Mouse (Mus musculus): ENCODE measurements at regions not wholly inside any gene's neighbourhood (a gene's known extent, or its start where the extent isn't known, plus 50 kb on each side); places are given as distances from the start of the nearest gene placed in this dataset.
A peak's percentile ranks its signal among the peaks of the same experiment; 100 is the strongest.

- Histone ChIP-seq H3K4me2 (no peak overlapping the region), H3K36me3 (no peaks in the 10 kb centered on the region), H3K27me3 (no peaks in the 10 kb centered on the region; the same call in 1 of the 2 replicates), H3K4me3 (no peak overlapping the region), H3K9me3 (no peaks in the 10 kb centered on the region), H3K27ac (no peak overlapping the region), H3K4me1 (no peaks in the 10 kb centered on the region), H3K9ac (no peak overlapping the region)
- ATAC-seq (ENCODE audit: insufficient number of reproducible peaks, low FRiP score, low TSS enrichment, low read depth), result no peak
- WGBS, result 69% methylated on average over 2 of the region's 2 CpGs
Observed at GRCm38 (mm10) chr14:21932771-21933170, 56.6 kb downstream of the Zfp503 start.

DNA sequence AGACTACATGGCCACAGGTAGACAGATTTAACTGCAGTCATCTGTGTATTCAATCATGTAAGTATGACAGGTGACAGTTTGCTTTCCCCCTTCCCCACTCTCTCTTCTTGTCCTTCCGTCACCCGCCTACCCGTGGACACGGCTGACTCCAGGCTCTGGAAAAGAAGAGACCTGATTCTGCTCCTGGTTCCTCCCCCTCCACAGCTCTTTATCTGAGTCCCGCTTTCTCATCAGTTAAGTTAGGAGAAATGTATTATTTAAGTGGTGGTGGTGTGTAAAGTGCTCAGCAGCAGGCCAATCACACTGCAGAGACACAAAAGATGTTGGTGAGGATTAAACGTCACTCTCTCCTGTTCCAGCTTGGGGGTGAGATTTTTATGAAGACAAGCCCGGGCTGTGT lies 57.5 kb downstream of the Zfp503 start:
- Histone ChIP-seq H3K4me1 (no peaks in the 10 kb centered on the region), H3K27ac (no peak overlapping the region), H3K4me3 (no peak overlapping the region), H3K9me3 (no peaks in the 10 kb centered on the region), H3K4me2 (no peak overlapping the region), H3K27me3 (no peaks in the 10 kb centered on the region; the same call in 1 of the 2 replicates), H3K9ac (no peak overlapping the region), H3K36me3 (no peaks in the 10 kb centered on the region)
- ATAC-seq (ENCODE audit: insufficient number of reproducible peaks, low FRiP score, low TSS enrichment, low read depth), result no peak
- 43% methylated on average over 7 of the region's 7 CpGs for WGBS

DNA sequence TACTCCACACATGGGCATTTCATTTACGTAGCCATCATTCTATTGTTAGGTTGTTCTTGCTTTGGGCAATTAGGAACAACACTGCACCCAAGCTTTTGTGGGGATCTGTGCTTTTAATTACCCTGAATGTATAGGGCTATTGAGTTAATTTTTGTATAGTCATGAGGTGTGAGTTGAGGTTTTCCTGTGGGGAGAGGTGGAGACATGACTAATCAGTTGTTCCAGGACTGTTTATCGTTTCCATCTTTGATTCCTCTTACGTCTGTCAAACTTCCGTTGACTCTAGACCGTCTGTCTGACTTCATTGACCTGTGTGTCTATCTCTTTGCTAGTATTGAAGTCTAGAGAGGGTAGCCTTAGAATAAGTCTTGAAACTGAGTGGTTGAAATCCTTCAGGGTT lies 60.4 kb downstream of the Zfp503 start:
- no peaks in the 10 kb centered on the region for H3K36me3 ChIP-seq
- no peaks in the 10 kb centered on the region; the same call in 1 of the 2 replicates for H3K27me3 ChIP-seq
- H3K27ac ChIP-seq, result no peak overlapping the region
- no peaks in the 10 kb centered on the region for H3K4me1 ChIP-seq
- H3K9me3 ChIP-seq, result no peaks in the 10 kb centered on the region
- 73% methylated on average over 5 of the region's 5 CpGs for WGBS
- no peak overlapping the region for H3K4me2 ChIP-seq
- ATAC-seq (ENCODE audit: insufficient number of reproducible peaks, low FRiP score, low TSS enrichment, low read depth), result no peak
- no peak overlapping the region for H3K4me3 ChIP-seq
- no peak overlapping the region for H3K9ac ChIP-seq

GRCm38 (mm10) chr14:21916671-21917070 lies 67.9 kb upstream of the Comtd1 start:
- no peak overlapping the region for H3K9ac ChIP-seq
- no peak overlapping the region for H3K4me3 ChIP-seq
- ATAC-seq (ENCODE audit: insufficient number of reproducible peaks, low FRiP score, low TSS enrichment, low read depth), result no peak
- no peaks in the 10 kb centered on the region for H3K9me3 ChIP-seq
- no peaks in the 10 kb centered on the region for H3K36me3 ChIP-seq
- H3K4me2 ChIP-seq, result no peak overlapping the region
- no peak overlapping the region for H3K27ac ChIP-seq
- no peaks in the 10 kb centered on the region for H3K4me1 ChIP-seq
- WGBS, result 70% methylated on average over 3 of the region's 3 CpGs
- H3K27me3 ChIP-seq, result no peaks in the 10 kb centered on the region

GRCm38 (mm10) chr14:21904498-21905395 lies 56.0 kb upstream of the Comtd1 start:
- H3K4me3 ChIP-seq, result no peak overlapping the region
- H3K9me3 ChIP-seq, result no peaks in the 10 kb centered on the region
- no peak overlapping the region for H3K9ac ChIP-seq
- peaks cover 26% of the 10 kb centered on the region for H3K4me1 ChIP-seq
- 0 out of 2 replicates have a peak overlapping the region, but pooled peaks have one; percentile 80 for H3K27ac ChIP-seq
- WGBS, result 11% methylated on average over 18 of the region's 18 CpGs
- H3K36me3 ChIP-seq, result no peaks in the 10 kb centered on the region
- H3K27me3 ChIP-seq, result 0 out of 2 replicates have a peak, but pooled peaks cover 4% of the 10 kb centered on the region
- no peak for ATAC-seq (ENCODE audit: insufficient number of reproducible peaks, low FRiP score, low TSS enrichment, low read depth)
- peak overlapping the region; percentile 37 for H3K4me2 ChIP-seq

- Histone ChIP-seq H3K27ac (peak overlapping the region; percentile 80), H3K4me2 (peak overlapping the region; percentile 37), H3K4me3 (peak overlapping the region; percentile 5; the same call in 1 of the 2 replicates), H3K9me3 (no peaks in the 10 kb centered on the region), H3K4me1 (peaks cover 26% of the 10 kb centered on the region), H3K36me3 (no peaks in the 10 kb centered on the region), H3K27me3 (0 out of 2 replicates have a peak, but pooled peaks cover 4% of the 10 kb centered on the region), H3K9ac (no peak overlapping the region)
- WGBS, result 8% methylated on average over 23 of the region's 23 CpGs
- peak; percentile 70 for ATAC-seq (ENCODE audit: insufficient number of reproducible peaks, low FRiP score, low TSS enrichment, low read depth)
Observed at GRCm38 (mm10) chr14:21903562-21904497, 55.1 kb upstream of the Comtd1 start.

- Histone ChIP-seq H3K9ac (no peak overlapping the region), H3K27me3 (0 out of 2 replicates have a peak, but pooled peaks cover 4% of the 10 kb centered on the region), H3K4me1 (peaks cover 26% of the 10 kb centered on the region), H3K9me3 (no peaks in the 10 kb centered on the region), H3K27ac (no peak overlapping the region), H3K36me3 (no peaks in the 10 kb centered on the region), H3K4me3 (no peak overlapping the region), H3K4me2 (no peak overlapping the region)
- no peak for ATAC-seq (ENCODE audit: insufficient number of reproducible peaks, low FRiP score, low TSS enrichment, low read depth)
- 45% methylated on average over 1 of the region's 1 CpGs for WGBS
Observed at GRCm38 (mm10) chr14:21902856-21903255, 54.1 kb upstream of the Comtd1 start.

GRCm38 (mm10) chr14:21902456-21902855 lies 53.7 kb upstream of the Comtd1 start:
- Histone ChIP-seq H3K4me1 (peaks cover 26% of the 10 kb centered on the region), H3K9ac (no peak overlapping the region), H3K27ac (no peak overlapping the region), H3K36me3 (no peaks in the 10 kb centered on the region), H3K9me3 (no peaks in the 10 kb centered on the region), H3K27me3 (0 out of 2 replicates have a peak, but pooled peaks cover 4% of the 10 kb centered on the region), H3K4me2 (no peak overlapping the region), H3K4me3 (no peak overlapping the region)
- WGBS, result 88% methylated on average over 3 of the region's 3 CpGs
- no peak for ATAC-seq (ENCODE audit: insufficient number of reproducible peaks, low FRiP score, low TSS enrichment, low read depth)

- 37% methylated on average over 2 of the region's 2 CpGs for WGBS
Observed at GRCm38 (mm10) chr14:21900951-21901350, 52.2 kb upstream of the Comtd1 start.

GRCm38 (mm10) chr14:21900516-21900915 lies 51.7 kb upstream of the Comtd1 start:
- Histone ChIP-seq H3K4me3 (no peak overlapping the region), H3K27me3 (no peaks in the 10 kb centered on the region), H3K27ac (no peak overlapping the region), H3K36me3 (no peaks in the 10 kb centered on the region), H3K9me3 (no peaks in the 10 kb centered on the region), H3K4me2 (no peak overlapping the region), H3K9ac (no peak overlapping the region), H3K4me1 (peaks cover 26% of the 10 kb centered on the region)
- whole genome bisulfite sequencing, result 41% methylated on average over 1 of the region's 1 CpGs
- no peak for ATAC-seq (ENCODE audit: insufficient number of reproducible peaks, low FRiP score, low TSS enrichment, low read depth)

More at GRCm38 (mm10) chr14:21900951-21901350, 52.2 kb upstream of the Comtd1 start:
- H3K4me1 ChIP-seq, result peaks cover 26% of the 10 kb centered on the region
- H3K27me3 ChIP-seq, result 0 out of 2 replicates have a peak, but pooled peaks cover 4% of the 10 kb centered on the region
- ATAC-seq (ENCODE audit: insufficient number of reproducible peaks, low FRiP score, low TSS enrichment, low read depth), result no peak
- H3K4me2 ChIP-seq, result no peak overlapping the region
- H3K4me3 ChIP-seq, result no peak overlapping the region
- no peaks in the 10 kb centered on the region for H3K36me3 ChIP-seq
- H3K27ac ChIP-seq, result no peak overlapping the region
- no peak overlapping the region for H3K9ac ChIP-seq
- H3K9me3 ChIP-seq, result no peaks in the 10 kb centered on the region
